Mouse (Mus musculus): ENCODE results near the gene Glg1. TPM values are rescaled to one million over a fixed set of nuclear protein-coding genes. Genes with fewer than 3 reads are reported as not detected.

Glg1 gene
- 46.6 TPM for polyA plus RNA-seq (2017; shearing (Covaris generic))

DNA sequence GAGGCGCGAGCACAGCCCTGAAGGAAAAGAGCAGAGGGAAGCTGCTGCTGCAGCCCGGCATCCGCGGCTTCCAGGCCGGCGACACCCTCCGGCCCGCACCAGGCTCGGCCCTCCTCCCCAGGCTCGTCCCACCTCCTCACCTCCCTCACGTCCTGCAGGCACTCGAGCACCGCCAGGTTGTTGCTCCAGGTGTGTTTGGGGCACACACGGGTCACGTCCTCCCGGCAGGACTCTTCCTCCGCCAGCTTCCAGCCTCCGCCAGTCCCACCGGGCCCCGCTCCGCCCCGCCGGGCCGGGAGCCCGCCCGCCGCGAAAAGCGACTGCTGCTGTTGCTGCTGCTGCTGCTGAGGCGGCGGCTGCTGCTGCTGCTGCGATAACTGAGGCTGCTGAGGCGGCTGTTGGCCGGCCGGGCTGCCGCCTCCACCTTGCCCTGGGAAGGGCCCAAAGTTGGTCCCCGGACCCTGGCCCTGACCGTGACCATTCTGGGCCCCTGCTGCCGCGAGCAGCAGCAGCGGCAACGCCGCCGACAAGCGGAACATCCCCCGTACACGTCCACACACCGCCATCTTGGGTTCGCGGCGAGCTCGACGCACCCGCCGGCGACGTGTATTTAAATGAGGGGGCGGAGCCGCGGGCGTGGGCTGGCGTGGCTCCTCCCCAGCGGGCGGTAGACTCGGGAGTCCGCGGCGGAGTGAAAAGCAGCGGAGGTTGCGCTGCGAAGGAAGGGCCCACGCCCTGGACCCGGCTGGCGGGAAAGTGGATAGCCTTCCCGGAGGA, at the start of gene Glg1:
Gene Glg1 (minus strand): TSS at position 586 of the 777 bp plus-strand sequence.

DNA sequence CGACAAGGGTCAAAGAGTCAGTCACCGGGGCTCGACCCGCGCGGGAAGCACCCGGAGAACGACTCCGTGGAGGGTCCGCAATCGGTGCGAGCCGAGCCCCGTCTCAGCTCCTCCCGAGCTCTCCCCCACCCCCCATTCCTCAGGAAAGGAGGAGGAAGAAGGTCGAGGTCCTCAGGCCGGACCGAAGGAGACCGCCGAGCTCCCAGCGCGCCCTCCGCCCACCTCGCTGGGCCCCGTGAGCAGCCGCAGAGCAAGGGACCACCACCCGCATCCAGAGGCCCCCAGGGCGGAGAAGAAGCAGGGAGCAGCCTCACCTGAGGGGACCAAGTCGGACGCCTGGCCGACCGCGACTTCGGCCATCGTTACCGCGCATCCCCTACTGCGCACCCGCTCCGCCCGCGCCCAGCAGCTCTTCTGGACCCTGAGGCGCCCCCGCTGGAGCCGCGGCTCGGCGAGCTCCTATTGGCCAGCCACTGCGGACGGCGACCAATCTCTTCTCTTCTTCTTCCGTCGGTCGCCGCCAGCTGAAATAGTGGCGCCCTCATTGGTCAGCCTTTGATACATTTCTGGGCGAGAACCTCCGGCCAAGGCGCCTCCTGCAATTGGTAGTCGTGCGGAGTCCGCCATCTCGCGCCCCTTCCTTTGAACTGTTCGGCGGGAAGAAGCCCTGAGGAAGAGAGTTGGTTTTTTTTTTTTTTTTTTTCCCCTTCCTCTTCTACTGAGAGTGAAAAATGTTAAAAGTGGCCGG, 41.0 kb upstream of the Glg1 start, which contains the start of gene Rfwd3:
Gene Rfwd3 (minus strand): TSS at position 402 of the 748 bp plus-strand sequence.

Other genes with a start within 250 kb of the Glg1 start
- gene Ddx19b, start 227.5 kb downstream of the Glg1 start, polyA plus RNA-seq (2017; shearing (Covaris generic)) = 19.4 TPM
- gene Aars, start 226.1 kb downstream of the Glg1 start, polyA plus RNA-seq (2017; shearing (Covaris generic)) = 60.9 TPM
- not detected for gene Exosc6, start 202.9 kb downstream of the Glg1 start, polyA plus RNA-seq (2017; shearing (Covaris generic))
- gene Clec18a, start 166.8 kb downstream of the Glg1 start, polyA plus RNA-seq (2017; shearing (Covaris generic)) = not detected
- gene Pdpr, start 164.6 kb downstream of the Glg1 start, polyA plus RNA-seq (2017; shearing (Covaris generic)) = 17.6 TPM
- 61.3 TPM for gene Rfwd3, start 41.0 kb upstream of the Glg1 start, polyA plus RNA-seq (2017; shearing (Covaris generic))
- 4.9 TPM for gene Mlkl, start 79.0 kb upstream of the Glg1 start, polyA plus RNA-seq (2017; shearing (Covaris generic))
- not detected for gene Fa2h, start 134.6 kb upstream of the Glg1 start, polyA plus RNA-seq (2017; shearing (Covaris generic))

Measured in inflammation-experienced regulatory T-cells, adult 16 weeks (primary cell).